Comparison of ENCODE assay signal across 14 mouse cellular contexts in the genomic region with DNA sequence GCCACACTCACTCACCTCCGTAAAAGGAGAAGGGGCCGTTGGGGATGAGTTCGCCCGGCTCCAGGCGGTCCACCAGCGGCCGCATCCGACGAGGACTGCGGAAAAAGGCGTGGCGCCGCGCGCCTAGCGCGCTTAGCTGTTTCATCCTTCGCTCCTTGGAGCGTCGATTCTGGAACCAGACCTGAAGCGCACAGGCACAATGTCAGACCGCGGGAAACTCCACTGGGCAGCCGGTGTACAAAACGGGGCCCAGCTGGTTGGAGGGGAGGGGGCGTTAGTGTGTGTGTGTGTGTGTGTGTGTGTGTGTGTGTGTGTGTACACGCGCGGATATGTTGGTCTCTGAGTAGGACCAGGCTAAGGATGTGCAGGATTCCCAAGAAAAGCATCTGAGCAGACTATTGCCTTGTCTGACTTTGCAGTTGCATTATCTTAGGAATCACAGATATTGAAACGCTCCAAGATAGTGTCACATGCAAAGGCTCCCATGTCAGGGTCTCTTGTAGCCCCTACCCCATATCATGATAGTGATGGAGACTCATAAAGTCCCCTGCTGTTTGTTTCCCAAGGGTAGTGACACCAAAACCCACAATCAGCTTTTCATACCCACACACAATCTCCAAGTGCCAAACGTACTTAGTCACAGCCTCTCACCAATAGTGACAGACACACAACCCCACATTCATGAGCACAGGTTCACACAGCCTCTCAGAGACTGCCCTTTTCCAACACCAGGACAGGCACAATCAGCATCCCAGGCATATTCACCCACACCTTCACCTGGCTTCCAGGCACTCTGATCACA. TPM values are rescaled to one million over a fixed set of nuclear protein-coding genes. Genes with fewer than 3 reads are reported as not detected.
DNase-seq lines count a peak whose midpoint lies in the region; ATAC-seq and TF ChIP-seq lines count a peak whose summit lies in the region.
"Had no signal": no experiment of that assay in that cellular context is flagged by ENCODE, and none has a peak within 500 bp of the region (broad histone marks: within the 10 kb centered on the region; RNA-seq: fewer than 3 reads in every experiment).

No protein-coding gene starts in this region.

- peaks cover 34% of the 10 kb centered on the region for H3K4me1 ChIP-seq in heart, embryonic 13.5 days
- H3K4me1 ChIP-seq in bone marrow, adult 2 months (ENCODE audit: control insufficient read depth, insufficient read depth, low read length): peaks cover 2% of the 10 kb centered on the region
- peaks cover 33% of the 10 kb centered on the region for H3K4me1 ChIP-seq in hindbrain, embryonic 13.5 days (replicated peaks)
- peaks cover 18% of the 10 kb centered on the region for H3K4me1 ChIP-seq in midbrain, embryonic 15.5 days
- peaks cover 5% of the 10 kb centered on the region for H3K4me1 ChIP-seq in lung, adult 2 months (ENCODE audit: control insufficient read depth, insufficient read depth, low read length)

- TF ChIP-seq CTCF in bone marrow, adult 2 months (IDR thresholded peaks at IDR 0.05; ENCODE audit: control insufficient read depth, insufficient read depth, low read length): no peak
- TF ChIP-seq CTCF in lung, adult 2 months (IDR thresholded peaks at IDR 0.05; ENCODE audit: insufficient read depth, low read length): no peak

- no peaks in the 10 kb centered on the region for H3K36me3 ChIP-seq in heart, embryonic 13.5 days
- H3K36me3 ChIP-seq in hindbrain, embryonic 13.5 days: peaks cover 11% of the 10 kb centered on the region
- no peaks in the 10 kb centered on the region for H3K36me3 ChIP-seq in midbrain, embryonic 15.5 days (replicated peaks)

- H3K27me3 ChIP-seq in heart, embryonic 13.5 days (replicated peaks): peaks cover 97% of the 10 kb centered on the region
- H3K27me3 ChIP-seq in hindbrain, embryonic 13.5 days: peaks cover 83% of the 10 kb centered on the region
- peaks cover 57% of the 10 kb centered on the region for H3K27me3 ChIP-seq in midbrain, embryonic 15.5 days (replicated peaks)

- no peaks in the 10 kb centered on the region for H3K9me3 ChIP-seq in heart, embryonic 13.5 days
- H3K9me3 ChIP-seq in hindbrain, embryonic 13.5 days: no peaks in the 10 kb centered on the region
- no peaks in the 10 kb centered on the region for H3K9me3 ChIP-seq in midbrain, embryonic 15.5 days

- ATAC-seq in heart, embryonic 13.5 days (ENCODE audit: extremely low read depth, insufficient number of reproducible peaks, low FRiP score, low TSS enrichment): no peak
- no peak for ATAC-seq in hindbrain, embryonic 13.5 days (ENCODE audit: low FRiP score)
- no peak for ATAC-seq in midbrain, embryonic 15.5 days (replicated peaks)
- no peak for ATAC-seq in granulocyte monocyte progenitor cell, adult 5-6 weeks (replicated peaks; ENCODE audit: poor library complexity, severe bottlenecking)
- ATAC-seq: liver, postnatal 0 days had no signal

- no peak overlapping the region for H3K9ac ChIP-seq in heart, embryonic 13.5 days
- peak overlapping the region; percentile 93 for H3K9ac ChIP-seq in hindbrain, embryonic 13.5 days
- peak overlapping the region; percentile 70 for H3K9ac ChIP-seq in midbrain, embryonic 15.5 days
- H3K9ac ChIP-seq: liver, postnatal 0 days had no signal

- peak overlapping the region; percentile 9; the same call in 1 of the 2 replicates for H3K4me3 ChIP-seq in heart, embryonic 13.5 days
- peak overlapping the region; percentile 27 for H3K4me3 ChIP-seq in bone marrow, adult 2 months (replicated peaks; ENCODE audit: control insufficient read depth, low read depth, low read length)
- H3K4me3 ChIP-seq in hindbrain, embryonic 13.5 days: peak overlapping the region; percentile 64
- peak overlapping the region; percentile 56 for H3K4me3 ChIP-seq in midbrain, embryonic 15.5 days
- H3K4me3 ChIP-seq in lung, adult 2 months (replicated peaks; ENCODE audit: extremely low read depth, low read depth, low read length): no peak overlapping the region
- H3K4me3 ChIP-seq: myocyte had no signal

- no peak overlapping the region for H3K27ac ChIP-seq in heart, embryonic 13.5 days (replicated peaks)
- no peak overlapping the region for H3K27ac ChIP-seq in bone marrow, adult 2 months (ENCODE audit: control insufficient read depth, insufficient read depth, low read depth, low read length, poor library complexity)
- H3K27ac ChIP-seq in hindbrain, embryonic 13.5 days: peak overlapping the region; percentile 96
- peak overlapping the region; percentile 86 for H3K27ac ChIP-seq in midbrain, embryonic 15.5 days

- whole genome bisulfite sequencing in heart, embryonic 13.5 days: 11% methylated on average over 31 of the region's 31 CpGs
- 11% methylated on average over 31 of the region's 31 CpGs for WGBS in bone marrow, adult 2 months
- 1% methylated on average over 31 of the region's 31 CpGs for WGBS in hindbrain, embryonic 13.5 days
- 3% methylated on average over 31 of the region's 31 CpGs for WGBS in midbrain, embryonic 15.5 days
- WGBS in lung, adult 2 months: 10% methylated on average over 31 of the region's 31 CpGs

- DNase-seq in heart, postnatal 36 days: no peak
- DNase-seq in urinary bladder, postnatal 4 days (ENCODE audit: low spot score in 2 of 2): no peak
- DNase-seq in lung, adult 2 months: no peak
- DNase-seq: adrenal gland, adult 2 months; cerebellum, adult 11-12 months; liver, postnatal 0 days had no signal

- intact Hi-C loops in heart, postnatal 36 days (cut with DNase I): no loop called here

- no peak for TF ChIP-seq POLR2A in bone marrow, adult 2 months (IDR thresholded peaks at IDR 0.05; ENCODE audit: borderline replicate concordance, control insufficient read depth, low read depth, low read length)
- no peak for TF ChIP-seq POLR2A in lung, adult 2 months (IDR thresholded peaks at IDR 0.05; ENCODE audit: borderline replicate concordance, extremely low read depth, low read depth, low read length)

- H3K4me2 ChIP-seq in heart, embryonic 13.5 days: peak overlapping the region; percentile 27; the same call in 1 of the 2 replicates
- peak overlapping the region; percentile 58 for H3K4me2 ChIP-seq in hindbrain, embryonic 13.5 days
- peak overlapping the region; percentile 65 for H3K4me2 ChIP-seq in midbrain, embryonic 15.5 days

RNA-seq across cellular contexts. Expression of a gene that starts 4.9 kb away (rescaled TPM):
- polyA plus RNA-seq in heart, embryonic 13.5 days (2015; fragmentation: Nextera tagmentation; extraction: Ambion mirVana): 0.06 TPM in 1 of 2 replicates, not detected in the other
- not detected for total RNA-seq in heart, postnatal 36 days (2021)
- not detected in 2 replicates for polyA plus RNA-seq in bone marrow, adult 2 months (2011; ENCODE audit: insufficient read depth, insufficient read length, low replicate concordance, missing spikeins)
- 64.6 and 67.7 TPM in 2 replicates for polyA plus RNA-seq in hindbrain, embryonic 13.5 days (2015; fragmentation: Nextera tagmentation; extraction: Ambion mirVana)
- polyA plus RNA-seq in midbrain, embryonic 15.5 days (2015; fragmentation: Nextera tagmentation; extraction: Ambion mirVana): 36.8 and 43.3 TPM in 2 replicates
- not detected in 2 replicates for total RNA-seq in granulocyte monocyte progenitor cell, adult 5-6 weeks (2014; fragmentation: Nextera tagmentation)
- not detected in 2 replicates for total RNA-seq in granulocyte monocyte progenitor cell, adult 5-6 weeks (2017)
- not detected in 2 replicates for polyA plus RNA-seq in lung, adult 2 months (2012; rRNA removed)
- total RNA-seq: adrenal gland, adult 2 months had no signal
- polyA plus RNA-seq: adrenal gland, adult 2 months; heart, embryonic 16.5 days; myocyte; urinary bladder, adult 2 months had no signal

RNA-seq across cellular contexts. Expression of a gene that starts 7.1 kb away (rescaled TPM):
- 28.2 and 29.8 TPM in 2 replicates for polyA plus RNA-seq in heart, embryonic 13.5 days (2015; fragmentation: Nextera tagmentation; extraction: Ambion mirVana)
- 10 to 100 TPM; 13.3 to 14.9 TPM for total RNA-seq in heart, postnatal 36 days (2021)
- 16.7 and 26.2 TPM in 2 replicates for polyA plus RNA-seq in bone marrow, adult 2 months (2011; ENCODE audit: insufficient read depth, insufficient read length, low replicate concordance, missing spikeins)
- polyA plus RNA-seq in hindbrain, embryonic 13.5 days (2015; fragmentation: Nextera tagmentation; extraction: Ambion mirVana): 56.9 and 57.4 TPM in 2 replicates
- polyA plus RNA-seq in midbrain, embryonic 15.5 days (2015; fragmentation: Nextera tagmentation; extraction: Ambion mirVana): 49.2 and 53.2 TPM in 2 replicates
- 40.5 and 52.6 TPM in 2 replicates for total RNA-seq in granulocyte monocyte progenitor cell, adult 5-6 weeks (2014; fragmentation: Nextera tagmentation)
- 71.0 and 97.3 TPM in 2 replicates for total RNA-seq in granulocyte monocyte progenitor cell, adult 5-6 weeks (2017)
- 2.9 and 4.4 TPM in 2 replicates for polyA plus RNA-seq in lung, adult 2 months (2012; rRNA removed)

Comparison
In these comparisons a context has a peak if more than half of its experiments do, and no peak if none do; other contexts are left out.
1. H3K27ac ChIP-seq: peak in hindbrain, embryonic 13.5 days (single experiment) and midbrain, embryonic 15.5 days (single experiment); none in heart, embryonic 13.5 days (single experiment) and bone marrow, adult 2 months (single experiment).
2. RNA of a gene that starts 4.9 kb away (polyA plus RNA-seq): 64.6 to 67.7 TPM in hindbrain, embryonic 13.5 days and 36.8 to 43.3 TPM in midbrain, embryonic 15.5 days; not detected in bone marrow, adult 2 months, not detected in lung, adult 2 months and 0.06 TPM in heart, embryonic 13.5 days; every median in the first group is over 10 times any median in the second.
3. Peak in every context shown above with its lines, with median percentiles within 50 percentile points of each other: H3K4me2 ChIP-seq.